Mouse (Mus musculus): Measurements from ENCODE around the gene Arpin.

Arpin gene

DNA sequence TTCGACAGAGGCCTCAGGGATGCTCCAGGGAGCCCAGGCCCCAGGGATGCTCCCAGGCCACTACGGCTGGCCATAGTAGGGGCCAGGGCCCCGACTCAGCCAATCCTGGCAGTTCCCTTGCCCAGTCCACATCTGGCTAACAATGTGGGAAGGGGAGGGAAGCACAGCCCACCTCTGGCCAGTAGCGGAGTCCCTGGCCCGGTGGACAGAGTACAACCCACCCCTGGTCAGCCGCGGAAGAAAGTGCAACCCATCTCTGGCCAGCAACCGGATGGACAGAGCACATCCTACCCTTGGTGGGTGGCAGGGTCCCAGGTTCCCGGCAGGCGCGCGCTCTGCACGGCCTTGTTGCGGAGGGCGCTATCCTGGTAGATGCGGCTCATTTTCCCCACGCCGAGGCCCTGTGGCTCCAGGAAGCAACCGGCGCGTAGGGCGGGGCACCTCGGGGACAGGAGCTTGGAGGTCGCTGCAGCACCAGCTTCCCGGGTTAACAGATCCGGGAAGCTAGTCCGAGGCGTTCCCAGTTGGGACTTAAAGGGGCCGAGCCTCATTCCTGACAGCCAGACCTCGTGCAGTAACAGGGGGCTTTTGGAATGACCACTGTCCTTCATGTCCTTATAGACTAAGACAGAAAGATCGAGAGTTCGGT lies at the start of gene Arpin:
Gene Arpin, minus strand, starts transcription at position 498 of the 649 bp plus-strand sequence.
- DNase-seq = peak; percentile 87

DNA sequence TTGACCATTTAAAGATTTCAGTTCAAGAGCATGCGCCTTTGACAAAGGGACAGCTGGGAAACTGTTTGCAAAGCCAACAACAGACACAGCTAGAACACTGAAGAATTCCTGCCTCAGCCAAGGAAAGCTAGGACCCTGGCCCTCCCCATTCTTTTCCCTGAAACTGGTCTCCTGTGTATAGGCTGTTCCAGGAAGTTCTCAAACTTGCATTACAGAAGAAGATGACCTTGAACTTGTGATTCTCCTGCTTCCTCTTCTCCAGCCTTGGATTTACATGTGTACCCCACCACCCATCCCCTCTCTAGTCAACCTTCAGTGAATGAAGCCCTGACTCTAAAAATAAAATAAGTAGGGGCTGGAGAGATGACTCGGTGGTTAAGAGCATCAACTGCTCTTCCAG lies 40.2 kb upstream of the Arpin start:
- DNase-seq = no peak

DNA sequence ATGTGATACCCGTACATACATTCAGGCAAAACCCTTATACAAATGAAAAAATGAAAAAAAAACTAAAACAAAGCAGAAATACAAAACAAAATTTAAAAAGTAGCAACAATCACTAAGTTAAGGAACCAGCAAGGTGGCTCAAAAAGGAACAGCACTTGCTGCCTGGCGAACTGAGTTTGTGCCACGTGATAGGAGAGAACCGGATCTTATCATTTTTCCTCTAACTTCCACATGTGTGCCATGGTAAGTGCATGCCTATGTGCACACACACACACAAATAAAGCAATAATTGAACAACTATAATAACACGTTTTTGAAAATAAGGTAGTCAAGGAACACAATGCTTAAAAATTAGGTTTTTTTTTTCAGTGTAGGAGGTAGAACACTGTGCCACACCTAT lies 37.0 kb upstream of the Arpin start:
- no peak for DNase-seq

DNA sequence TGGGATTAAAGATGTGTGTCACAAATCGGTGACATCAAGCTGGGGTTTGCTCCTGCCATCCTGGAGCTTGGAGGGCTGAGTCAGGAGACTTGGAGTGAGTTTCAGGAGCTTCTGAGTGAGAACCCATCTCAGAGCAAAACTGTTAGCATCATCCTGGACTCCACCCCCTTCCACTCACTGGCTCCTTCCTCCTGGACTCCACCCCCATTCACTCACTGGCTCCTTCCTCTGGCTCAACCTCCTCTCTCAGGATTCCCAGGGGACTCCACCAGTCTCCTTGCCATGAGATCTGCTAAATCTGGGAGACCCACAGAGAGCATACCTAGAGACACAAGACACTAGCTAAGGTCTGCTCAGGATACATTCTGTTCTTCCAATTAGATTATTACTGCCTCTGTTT lies 35.2 kb upstream of the Arpin start:
- no peak for DNase-seq

DNA sequence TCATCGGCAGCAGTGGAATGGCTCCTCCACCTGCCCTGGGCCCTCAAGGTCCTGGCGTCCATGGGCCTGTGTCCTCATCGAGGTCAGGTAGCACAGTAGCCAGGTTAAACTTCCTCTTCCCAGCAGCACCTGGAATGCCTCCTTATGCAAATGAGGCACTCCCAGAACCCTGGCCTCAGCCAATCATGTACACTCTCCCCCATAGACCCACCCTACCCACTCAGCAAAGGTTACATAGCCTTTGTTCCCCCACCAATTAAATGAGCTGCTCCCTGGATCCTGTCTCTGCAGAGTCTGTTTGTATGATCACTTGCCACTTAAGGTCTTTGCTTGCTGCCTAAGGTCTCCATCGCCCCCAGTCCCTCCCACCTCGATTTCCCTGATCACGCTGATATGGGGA lies 33.2 kb upstream of the Arpin start:
- DNase-seq = no peak

DNA sequence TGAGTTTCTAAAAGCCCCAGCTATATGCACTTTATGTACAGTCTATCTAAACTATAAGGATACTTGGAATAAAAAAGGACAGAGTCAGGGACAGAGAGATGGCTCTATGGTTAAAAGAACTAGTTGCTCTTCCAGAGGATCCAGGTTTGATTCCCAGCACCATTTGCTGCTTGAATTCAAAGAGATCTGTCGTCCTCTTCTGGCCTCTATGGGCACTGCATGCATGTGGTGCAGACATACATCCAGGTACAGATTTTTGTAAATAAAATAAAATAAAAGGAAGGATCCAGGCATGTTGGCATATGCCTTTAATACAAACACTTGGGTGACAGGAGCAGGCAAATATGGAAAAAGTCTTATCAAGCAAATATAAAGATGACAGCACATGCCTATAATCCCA lies 26.4 kb upstream of the Arpin start:
- no peak for DNase-seq

DNA sequence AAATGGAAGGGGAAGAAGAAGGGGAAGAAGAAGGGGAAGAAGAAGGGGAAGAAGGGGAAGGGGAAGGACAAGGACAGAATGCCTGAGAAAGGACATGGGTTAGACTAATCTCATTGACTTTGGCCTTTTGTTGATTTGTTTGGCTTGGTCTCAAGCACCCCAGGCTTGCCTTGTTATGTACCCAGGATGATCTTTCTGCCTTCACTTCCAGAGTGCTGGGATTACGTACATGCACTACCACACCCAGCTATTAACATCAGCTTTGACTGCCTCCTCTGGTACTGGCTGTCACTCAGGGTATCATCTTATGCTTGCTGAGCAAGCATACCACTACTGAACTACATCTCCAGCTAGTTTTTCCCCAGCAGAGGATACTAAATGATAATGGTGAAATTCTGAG lies 21.0 kb upstream of the Arpin start:
- no peak for DNase-seq

DNA sequence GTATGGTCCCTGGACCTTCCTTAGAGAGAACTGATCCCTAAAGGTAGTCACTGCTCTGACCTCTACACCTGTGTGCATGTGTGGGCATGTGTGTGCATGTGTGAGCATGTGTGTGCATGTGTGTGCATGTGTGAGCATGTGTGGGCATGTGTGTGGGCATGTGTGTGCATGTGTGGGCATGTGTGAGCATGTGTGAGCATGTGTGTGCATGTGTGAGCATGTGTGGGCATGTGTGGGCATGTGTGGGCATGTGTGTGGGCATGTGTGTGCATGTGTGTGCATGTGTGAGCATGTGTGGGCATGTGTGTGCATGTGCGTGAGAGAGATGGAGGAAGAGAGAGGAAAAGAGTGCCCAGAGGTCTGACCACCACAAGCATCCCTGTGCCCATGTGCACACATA lies 19.7 kb upstream of the Arpin start:
- DNase-seq = no peak

DNA sequence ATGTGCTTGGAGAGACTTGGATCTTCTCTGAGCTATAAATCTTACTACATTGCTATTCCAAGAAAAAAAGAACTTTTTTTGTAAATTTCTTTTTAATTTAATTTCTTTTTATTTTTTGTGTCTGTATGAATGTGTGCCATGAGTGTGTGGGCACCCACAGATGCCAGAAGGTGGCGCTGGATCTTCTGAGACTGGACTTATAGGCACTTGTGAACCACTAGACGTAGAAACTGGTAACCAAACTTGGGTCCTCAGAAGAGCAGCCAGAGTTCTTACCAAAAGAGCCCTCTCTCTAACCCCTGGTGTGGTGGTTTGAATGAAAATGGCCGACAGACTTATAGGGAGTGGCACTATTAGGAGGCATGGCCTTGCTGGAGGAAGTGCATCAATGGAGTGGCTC lies 15.9 kb upstream of the Arpin start:
- DNase-seq = no peak

DNA sequence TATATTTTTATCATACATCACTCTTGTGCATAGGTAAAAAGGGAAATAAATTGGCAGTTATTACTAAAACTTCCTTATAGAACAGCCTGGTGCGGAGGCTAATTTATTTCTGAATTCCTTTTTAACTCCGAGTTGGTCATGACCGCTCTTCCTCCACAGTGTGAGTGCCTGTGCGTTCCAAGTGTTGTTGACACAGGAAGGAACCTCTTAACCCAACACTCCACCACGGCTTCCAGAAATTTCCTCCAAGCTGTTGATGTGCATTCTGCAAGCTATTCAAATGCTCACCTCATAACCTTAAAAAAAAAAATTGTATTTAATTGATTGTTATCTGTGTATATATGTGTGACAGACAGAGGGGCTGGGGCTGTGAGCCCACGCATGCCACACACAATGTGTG lies 15.1 kb upstream of the Arpin start:
- DNase-seq = peak; percentile 25

DNA sequence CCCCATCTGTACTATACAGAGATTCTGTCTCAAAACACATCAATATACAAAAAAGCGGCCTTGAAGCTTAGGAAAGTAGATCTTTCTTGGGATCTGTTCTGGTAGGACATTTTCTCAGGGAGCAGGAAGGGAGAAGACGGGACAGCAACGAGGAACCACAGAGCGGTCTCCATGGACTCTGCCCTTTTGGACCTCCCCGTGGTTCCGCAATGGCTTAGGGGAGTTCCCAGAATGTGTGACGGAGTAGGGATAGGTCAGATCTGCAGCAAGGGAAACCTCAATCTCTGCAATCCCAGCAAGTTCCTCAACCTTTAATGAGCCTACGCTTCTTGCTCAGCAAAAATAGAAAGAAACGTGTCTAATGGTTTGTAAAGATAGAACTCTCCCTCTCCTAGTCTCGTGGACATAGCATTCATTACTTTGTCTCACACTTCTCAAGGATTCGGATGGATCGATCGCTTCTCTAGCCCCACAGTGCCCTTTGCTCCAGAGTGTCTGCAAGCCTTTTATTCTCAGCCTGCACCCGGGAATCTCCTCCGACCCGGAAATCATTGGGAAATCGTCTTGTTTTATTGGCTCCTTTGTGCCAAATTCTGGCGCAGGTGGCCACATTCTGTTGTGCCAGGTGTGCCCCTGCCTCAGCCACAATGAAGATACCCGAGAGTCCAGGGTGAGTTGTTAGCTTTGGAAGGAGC lies 499 bp upstream of the Arpin start:
- DNase-seq = peak; percentile 69

DNA sequence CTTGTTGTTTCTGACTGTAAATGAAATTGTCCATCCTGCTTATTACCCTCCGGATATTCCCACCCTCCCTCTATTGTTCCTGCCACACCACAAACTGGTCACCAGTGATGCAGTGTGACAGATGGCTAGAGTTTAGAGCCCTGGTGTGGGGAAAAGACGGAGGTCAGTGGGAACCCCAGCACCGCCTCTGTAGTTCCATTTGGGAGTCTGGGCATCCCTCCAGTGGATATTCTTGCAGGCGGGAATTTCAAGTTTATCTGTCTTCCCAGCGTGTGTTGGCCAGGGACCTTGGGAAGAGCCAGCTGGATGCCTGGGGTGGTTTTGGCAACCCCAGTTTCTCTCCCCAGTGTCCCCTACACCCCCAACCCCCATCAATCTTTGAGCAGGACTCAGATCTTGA lies 698 bp downstream of the Arpin start:
- DNase-seq = peak; percentile 44

DNA sequence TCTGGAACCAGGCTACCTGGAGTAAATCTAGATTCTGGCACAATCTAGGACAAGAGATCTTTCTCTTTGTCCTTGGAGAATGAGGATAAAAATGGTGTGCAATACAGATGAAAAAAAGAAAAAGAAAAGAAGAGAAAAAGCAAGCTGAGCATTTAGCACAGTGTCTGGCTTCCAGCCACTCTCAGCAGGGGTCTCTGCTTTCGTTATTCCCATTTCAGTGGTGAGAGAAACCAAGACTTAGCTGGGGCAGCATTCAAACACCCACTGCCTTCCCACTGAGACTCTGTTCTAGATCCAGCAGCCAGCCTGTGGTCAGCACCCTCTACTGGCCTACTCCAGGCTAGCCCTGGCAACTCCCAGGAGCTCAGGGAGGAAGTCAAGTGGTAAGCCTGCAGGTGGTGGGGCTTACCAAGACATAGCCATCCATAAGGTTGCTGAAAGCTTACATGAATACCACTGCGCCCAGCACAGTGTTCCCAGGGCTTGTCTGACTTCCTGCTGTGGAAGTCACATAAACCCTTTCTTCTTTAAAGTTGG lies 6.6 kb downstream of the Arpin start:
- no peak for DNase-seq

DNA sequence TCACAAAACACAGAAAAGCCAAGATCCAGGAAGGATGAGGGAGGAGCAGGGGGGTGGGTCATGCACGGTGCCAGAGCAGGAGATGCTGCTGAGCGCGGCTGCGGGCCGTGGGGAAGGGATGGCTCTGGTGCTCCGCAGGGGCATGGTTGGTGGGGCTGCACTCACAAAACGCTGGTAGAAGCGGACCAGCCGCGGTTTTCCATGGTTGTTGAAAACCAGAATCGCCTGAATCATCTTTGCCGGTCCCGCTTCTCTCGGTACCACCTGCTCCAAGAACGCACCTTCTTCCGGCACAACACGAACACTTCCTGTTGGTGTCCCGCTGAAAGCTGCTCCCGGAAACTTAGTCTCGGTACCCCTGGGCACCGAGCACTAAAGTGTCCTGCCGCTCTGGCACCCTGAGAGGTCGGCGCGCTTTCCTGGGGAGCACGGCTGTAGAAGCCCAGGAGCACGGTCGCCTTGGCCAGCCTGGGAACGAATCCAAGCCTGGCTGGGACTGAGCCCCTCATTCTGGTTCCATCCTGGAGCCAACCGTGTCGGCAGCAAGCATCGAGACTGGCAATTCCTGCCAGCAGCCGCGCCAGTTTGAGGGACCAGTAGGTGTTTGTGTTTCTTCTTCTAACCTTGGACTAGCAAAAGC lies 14.7 kb downstream of the Arpin start, which contains the start of gene Ap3s2:
Gene Ap3s2, minus strand, starts transcription at position 306 of the 640 bp plus-strand sequence.
- DNase-seq = peak; percentile 90

DNA sequence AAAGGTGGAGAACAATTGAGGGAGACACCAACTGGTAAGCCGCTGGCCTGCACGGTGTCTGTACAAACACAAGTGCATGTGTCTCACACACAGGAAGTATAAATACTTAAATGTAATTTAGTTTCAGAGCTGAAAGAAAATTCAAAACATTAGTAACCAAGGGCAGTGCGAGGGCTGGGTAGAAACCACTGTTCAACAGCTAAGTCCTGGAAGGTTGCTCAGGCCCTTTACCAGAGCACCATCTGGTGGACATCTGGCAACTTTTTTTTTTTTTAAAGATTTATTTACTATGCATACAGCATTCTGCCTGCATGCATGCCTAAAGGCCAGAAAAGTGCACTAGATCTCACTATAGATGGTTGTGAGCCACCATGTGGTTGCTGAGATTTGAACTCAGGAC lies 20.6 kb downstream of the Arpin start:
- DNase-seq = peak; percentile 55

DNA sequence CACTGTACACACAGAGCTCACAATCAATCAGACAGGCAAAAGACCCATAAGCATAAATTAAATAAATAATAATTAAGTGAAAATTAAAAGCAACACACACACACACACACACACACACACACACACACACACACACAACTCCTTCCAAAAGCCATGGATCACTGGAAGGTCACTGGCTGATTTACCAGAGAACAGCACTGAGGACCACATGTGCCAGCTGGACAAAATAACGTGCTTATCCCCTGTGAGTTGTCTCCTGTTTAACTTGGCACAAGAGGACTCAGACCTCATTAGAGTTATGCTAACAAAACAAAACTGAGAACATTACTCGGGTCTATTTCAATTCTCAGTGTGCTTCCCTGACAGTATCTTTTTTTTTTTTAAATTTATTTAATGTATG lies 27.8 kb downstream of the Arpin start:
- DNase-seq = no peak

DNA sequence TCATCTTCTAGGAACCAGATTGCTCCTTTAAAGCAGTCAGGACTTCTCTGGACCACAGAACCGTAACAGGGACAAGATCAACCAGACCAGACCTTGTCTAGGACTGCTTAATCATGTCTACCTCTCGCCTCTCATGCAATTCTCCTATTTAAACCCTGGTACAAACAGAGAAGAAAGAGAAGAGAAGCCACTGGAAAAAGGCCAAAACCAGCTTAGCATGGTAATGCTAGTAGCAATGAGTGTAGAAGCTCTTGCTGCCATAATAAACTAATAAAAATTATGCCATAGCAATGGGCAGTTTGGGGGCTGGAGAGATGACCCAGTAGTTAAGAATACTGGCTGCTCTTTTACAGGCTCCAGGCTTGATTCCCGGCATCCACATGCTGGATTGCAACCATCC lies 28.2 kb downstream of the Arpin start:
- DNase-seq = no peak

DNA sequence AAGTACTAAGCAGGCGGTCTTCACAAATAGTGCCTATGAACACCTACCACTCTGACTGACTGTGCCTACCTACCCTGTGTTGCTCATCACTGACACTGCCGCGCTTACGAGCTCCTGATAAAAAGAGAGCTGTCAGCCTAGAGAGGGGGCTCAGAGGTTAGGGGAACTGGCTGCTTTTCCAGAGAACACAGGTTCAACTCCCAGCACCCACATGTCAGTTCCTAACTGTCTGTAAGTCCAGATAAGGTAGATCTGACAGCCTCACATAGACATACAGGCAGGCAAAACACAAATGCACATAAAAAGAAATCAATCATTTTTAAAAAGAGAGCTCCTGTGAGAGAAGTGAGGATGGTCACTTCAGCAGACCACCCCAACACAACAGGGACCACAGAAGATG lies 30.0 kb downstream of the Arpin start:
- DNase-seq = no peak

DNA sequence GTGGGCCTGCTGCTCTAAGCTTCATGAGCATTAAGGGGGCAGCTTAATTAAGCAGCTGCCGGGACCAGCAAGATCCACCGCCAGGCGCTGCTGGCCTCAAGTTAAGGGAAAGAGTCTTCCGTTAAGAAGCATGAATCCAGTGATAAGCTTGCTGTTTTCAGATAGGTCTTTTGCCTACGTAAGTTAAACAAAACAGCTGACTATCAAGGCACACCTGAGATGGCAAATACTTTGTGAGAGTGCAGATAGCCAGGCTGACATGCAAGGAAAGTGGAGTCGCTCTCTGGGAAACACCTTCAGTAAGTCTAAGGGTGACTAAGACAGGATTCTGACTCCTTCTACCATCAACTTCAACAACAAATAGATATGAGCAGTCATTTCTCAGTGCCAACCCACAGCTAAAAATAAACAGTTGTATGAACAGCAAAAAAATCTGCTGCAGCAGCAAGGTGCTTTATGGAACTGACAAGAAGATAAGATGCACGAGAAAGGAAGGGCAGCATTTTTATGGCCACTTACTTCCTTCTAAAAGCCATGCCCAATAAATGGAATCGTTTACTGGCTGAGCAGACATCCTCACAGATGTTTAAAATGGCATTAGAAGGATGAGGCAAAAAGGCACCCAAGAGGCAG lies 31.9 kb downstream of the Arpin start:
- DNase-seq = no peak

DNA sequence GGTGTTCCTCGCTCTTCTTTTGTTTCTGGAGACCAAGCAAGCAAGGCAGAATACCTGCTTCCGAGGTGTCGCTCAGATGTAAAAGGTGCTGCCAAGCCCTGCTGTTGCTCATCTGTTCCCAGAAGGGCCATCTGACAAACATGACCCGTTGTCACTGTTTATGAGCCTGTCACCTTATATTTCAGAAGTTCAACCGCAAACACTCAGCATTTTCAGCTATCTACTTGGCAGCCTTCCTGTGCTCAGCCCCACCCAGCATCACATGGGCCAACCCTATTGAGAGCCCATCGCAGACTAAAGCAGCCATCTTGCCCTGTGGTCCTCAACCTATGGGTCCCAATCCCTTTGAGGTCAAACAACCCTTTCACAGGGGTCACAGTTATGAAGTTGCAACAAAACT lies 34.4 kb downstream of the Arpin start:
- no peak for DNase-seq

DNA sequence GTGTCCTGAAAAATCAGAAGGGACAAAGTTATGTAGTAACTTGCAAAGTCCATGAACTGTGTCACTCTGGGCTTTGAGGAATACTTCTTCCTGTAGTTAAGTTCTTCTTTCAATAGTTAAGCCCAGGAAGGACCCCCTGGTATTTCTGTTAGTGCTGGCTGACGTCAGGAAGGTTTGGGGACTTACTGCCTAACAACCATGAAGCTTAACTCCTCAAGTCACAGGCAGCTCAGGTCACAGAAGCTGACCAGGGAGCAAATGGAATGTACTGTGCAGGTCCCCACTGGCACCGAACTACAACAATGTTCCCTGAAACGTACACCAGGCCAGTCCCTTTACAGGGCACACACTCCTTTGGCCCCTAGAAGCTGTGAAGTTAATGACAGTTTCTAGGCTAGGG lies 39.9 kb downstream of the Arpin start:
- no peak for DNase-seq

DNA sequence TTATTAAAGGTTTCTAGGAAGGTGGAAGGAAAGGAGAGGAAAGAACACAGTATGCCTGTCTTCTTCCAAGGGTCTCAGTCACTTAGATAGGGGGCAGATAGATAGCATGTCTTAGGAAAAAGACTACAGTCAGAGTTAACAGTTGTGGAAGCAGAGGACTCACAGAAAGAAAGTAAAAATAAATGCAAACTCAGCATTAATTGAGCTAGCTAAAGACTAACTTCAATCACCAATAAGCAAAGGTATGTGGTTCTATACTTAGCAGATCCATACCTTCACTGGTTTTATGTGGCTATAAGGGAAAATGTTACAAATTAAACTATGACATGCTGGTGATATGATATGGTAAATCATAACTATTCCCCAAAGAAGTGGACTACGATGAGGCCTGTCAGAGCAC lies 40.4 kb downstream of the Arpin start:
- no peak for DNase-seq

DNA sequence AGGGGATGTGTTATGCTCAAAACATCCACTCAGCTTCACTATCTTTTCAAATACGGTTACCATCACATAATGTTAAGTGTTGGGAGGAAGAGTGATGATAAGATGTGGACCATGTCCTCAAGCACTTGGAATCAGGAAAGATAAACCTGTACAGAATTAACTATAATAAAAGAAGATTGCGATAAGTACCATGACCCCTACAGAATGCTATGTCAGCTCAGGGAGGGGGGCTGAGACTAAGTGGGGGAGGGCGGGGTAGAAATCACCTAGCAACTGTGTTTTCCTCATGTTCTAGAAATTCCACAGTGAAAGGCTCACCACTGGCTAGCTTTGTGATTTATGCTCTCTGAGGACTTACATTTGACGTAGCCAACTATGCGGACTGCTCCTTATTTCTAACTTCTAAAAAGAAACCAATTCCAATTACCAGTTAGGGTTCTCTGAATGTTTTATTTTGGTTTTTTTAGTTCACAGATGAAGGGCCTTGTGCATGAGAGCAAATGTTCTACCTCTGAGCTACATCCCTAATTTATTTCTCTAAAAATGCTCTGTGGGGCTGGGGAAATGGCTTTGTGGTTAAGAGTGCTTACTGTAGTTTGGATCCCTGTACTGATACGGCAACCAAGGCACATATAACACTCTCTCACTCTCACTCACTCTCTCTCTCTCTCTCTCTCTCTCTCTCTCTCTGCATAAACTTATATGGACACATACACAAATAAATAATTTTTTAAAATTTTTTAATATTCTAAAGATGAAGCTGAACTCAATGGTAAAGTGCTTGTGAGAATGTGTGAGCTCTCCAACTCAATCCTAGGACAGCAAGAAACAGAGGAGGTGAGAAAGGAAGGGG lies 42.4 kb downstream of the Arpin start:
- DNase-seq = no peak
